Mouse (Mus musculus): Measurements from ENCODE around the gene Gm4881.
"Not testable (repeated sequence)": the region's sequence is repeated elsewhere in the genome, so short reads cannot be mapped to it uniquely, and the experiment has no call there.

The Gm4881 gene

DNA sequence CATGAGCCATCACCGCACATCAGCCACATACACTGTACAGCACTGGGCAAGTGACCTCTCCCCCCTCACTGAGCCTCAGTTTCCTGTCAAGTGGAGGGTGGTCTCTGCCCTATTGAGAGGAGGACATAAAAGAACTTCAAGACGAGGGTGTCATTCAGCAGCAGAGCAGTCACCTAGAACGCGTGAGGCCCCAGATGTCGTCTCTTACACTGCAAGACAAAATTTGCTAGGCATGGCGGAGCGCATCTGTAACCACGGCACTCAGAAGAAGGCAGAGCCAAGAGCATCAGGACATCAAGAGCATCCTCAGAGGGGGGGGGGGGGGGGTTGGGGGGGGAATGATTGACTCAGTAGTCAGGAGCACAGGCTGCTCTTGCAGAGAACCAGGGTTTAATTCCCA, 48.0 kb downstream of the Gm4881 start:
- DNase-seq (ENCODE audit: low spot score) = no peak

DNA sequence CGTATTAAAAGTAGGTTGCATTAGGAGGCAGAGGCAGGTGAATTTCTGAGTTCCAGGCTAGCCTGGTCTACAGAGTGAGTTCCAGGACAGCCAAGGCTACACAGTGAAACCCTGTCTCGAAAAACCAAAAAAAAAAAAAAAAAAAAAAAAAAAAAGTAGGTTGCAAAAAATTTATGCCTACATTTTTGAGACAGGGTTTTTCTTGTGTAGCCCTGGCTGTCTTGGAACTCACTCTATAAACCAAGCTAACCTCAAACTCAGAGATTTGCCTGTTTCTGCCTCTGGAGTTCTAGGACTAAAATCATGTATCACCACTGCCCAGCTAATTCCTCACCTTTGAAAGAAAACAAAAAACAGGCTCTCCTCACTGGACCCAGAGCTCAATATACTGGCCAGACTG, 48.5 kb downstream of the Gm4881 start:
- not testable (repeated sequence) for DNase-seq (ENCODE audit: low spot score)

DNA sequence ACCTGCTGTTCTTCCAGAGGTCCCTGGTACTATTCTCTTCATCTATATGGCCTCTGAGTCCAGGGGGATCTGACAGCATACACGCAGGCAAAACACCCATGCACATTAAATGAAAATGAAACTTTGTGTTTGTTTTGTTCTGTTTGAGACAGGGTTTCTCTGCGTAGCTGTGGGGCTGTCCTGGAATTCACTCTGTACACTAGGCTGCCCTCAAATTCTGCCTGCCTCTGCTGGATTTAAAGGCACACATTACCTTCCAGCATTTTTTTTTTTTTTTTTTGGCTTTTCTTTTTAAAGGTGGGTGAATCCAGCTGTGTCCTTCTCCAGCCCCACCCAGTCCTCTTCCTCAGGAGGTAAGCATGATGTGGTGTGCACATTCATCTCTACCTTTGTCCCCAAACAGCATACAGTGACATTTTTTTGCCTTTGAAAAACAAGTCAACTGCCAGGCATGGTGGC, 52.1 kb downstream of the Gm4881 start:
- peak; percentile 18 for DNase-seq (ENCODE audit: low spot score)

DNA sequence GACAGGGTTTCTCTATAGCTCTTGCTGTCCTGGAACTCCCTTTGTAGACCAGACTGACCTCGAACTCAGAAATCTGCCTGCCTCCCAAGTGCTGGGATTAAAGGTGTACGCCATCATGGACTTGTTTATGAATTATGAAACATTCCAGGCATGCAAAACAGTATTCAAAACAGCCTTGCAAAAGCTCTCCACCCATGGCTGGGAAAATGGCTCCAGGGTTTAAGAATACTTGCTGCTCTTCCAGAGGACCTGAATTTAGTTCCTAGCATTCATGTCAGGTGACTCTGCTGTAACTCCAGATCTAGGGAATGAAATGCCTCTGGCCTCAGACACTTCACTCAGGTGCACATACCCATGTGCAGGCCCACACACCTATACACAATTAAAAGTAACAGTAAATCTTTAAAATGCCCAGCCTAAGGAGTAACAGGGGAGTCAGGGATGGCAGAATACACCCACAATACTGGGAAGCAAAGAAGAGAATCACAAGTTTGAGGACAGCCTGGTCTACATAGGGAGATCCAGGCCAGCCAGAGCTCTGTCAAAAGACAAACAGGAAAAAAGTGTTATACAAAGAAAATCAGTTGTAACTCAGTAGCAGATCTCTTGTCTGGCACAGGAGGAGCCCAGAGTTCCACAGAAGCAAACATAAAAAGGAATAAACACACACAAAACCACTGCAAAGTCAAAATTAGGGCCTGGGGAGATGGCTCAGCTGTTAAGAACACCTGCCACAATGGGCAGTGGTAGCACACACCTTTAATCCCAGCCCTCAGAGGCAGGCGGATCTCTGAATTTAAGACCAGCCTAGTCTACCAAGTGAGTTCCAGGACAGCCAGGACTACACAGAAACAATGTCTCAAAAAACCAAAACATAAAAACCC, 52.8 kb downstream of the Gm4881 start:
- DNase-seq (ENCODE audit: low spot score) = no peak

DNA sequence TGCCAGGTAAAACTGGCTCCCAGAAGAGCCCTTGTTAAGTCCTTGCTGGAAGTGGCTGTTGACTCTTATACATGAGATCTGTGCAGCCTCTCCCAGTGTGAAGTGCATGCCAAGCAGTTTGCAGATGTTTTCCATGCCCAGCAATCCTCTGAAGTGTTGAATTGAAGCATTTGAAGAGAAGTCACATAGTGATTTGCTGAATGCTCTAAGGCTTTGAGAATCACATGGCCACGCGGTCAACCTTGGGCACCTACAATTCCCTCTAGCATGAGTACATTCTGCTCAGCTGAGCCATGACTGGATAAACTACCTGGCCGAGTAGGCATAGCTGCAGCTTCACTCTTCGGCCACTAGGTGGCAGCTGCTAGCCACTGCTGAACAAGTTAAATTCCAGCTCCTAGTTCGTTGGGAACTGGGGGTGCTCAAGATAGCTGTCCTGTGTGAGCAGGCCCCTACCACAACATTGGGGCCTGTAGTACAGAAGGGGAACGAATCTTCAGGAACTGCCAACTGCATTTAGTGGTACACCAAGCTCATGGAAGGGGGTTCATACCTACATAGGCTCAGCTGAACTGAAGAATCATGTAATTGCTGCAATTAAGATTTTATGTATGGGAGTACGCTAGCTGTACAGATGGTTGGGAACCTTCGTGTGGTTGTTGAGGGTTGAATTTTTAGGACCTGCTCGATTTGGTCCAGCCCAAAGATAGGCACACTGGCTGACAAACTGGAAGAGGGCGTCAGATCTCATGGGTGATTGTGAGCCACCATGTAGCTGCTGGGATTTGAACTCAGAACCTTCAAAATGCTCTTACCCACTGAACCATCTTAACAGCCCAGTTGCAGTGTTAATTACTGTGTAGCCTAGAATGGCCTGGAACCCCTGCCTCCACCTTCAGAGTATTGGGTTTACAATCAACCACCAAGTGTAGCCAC, 53.7 kb downstream of the Gm4881 start:
- DNase-seq (ENCODE audit: low spot score) = peak; percentile 89

DNA sequence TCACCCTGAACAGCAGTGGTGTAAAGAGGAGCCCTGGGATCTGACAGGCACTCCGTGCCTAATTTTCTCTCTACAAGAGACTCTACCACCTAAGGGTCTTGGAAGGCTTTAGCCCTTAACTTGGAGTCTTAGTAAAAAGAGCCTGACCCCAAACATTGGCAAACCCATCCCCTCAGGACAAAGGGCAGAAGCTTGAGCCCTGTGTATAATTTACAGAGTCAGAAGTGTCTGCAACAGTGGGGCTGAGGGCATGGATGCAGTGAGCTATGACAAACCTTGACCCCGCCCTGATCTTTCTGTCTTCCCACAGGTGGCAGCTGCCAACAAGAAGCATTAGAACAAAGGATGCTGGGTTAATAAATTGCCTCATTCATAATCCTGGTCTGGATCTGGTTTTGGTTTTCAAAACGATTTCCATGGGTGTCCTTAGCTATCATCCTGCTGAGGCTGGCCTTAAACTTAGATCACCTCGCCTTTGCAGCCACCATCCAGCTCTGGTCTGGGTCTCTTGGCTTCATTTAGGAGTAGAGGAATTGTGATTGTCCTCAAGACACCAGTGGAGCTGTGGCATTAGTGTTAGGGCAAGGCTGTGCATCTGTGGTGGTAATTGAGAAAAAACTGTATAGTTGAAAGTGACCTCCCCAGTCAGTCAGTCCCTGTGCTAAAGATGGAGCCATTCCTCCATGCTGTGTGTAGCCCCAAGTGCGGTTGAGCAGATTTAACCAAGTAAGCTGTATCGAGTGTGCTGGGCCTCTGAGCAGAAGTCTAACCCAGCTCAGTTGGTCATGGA, 54.7 kb downstream of the Gm4881 start:
- DNase-seq (ENCODE audit: low spot score) = no peak

DNA sequence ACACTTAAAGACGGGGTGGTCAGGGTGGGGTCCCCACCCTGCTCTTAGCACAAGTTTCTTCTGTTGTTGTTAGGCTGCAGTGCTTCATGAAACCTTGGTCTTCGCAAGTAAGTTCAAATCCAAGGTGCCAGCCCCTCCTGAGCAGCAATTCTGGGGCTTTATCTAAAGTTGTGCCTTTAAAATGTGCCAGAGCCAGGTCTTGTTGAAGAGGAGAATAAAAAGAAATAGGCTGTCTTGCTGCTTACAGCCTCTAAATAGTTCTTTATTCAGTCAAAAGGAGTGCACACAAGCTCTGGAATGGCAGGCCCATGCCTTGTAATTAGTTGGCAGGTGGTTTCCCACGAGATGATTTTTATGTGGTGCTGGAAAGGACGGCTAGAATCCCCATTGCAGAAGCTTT, 57.2 kb downstream of the Gm4881 start:
- DNase-seq (ENCODE audit: low spot score) = no peak

DNA sequence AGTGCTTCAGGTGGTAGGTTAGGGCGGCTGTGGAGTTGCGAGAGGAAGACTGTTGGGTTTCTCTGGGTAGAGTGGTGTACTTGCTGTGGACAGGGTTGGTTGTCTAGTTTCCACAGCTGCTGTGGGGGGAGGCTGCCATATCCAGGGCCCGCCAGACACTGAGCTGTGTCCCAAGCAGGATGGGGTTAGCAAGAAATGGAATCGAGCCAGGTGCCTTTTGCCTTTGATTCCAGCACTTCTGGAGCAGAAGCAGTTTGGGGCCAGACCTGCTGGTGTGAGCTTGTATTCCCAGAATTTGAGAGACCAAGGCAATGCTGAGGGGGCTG, 58.0 kb downstream of the Gm4881 start:
- DNase-seq (ENCODE audit: low spot score) = no peak

DNA sequence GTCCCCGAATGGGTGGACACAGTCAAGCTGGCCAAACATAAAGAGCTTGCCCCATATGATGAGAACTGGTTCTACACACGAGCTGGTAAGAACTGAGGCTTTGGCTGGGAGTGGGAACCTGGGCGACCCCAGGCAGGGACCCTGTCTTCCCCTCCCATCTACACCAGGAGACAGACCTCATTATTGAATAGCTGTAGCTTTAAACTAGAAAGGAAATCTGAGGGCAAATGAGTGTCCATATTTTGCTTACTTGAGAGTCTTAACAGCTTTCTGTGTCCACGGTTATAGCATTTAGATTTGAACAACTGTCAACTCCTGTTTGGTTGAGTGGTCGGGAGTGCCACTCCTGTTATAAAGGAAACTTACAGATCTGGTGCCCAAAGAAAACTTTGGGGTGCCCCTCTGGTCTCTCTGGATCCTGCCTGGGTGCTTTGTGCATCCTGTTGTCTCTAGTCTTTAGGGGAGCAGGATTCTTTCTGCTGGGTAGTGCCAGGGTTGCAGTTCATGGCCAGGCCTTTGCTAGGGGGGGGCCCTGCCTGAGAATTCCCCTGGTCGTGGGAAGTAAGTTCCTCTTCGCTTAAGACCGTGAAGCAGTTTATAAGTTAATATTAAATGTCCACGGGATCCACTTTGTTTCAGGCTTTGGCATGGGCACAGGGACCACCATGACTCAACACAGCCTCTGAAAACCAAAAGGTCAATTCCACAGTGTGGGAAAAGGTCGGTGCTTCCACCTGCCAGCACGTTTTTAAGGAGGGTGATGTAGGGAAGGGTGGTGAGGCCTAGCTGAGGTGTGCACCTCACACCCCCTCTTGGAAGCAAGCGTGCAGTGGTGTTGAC, 58.6 kb downstream of the Gm4881 start:
- DNase-seq (ENCODE audit: low spot score) = no peak

DNA sequence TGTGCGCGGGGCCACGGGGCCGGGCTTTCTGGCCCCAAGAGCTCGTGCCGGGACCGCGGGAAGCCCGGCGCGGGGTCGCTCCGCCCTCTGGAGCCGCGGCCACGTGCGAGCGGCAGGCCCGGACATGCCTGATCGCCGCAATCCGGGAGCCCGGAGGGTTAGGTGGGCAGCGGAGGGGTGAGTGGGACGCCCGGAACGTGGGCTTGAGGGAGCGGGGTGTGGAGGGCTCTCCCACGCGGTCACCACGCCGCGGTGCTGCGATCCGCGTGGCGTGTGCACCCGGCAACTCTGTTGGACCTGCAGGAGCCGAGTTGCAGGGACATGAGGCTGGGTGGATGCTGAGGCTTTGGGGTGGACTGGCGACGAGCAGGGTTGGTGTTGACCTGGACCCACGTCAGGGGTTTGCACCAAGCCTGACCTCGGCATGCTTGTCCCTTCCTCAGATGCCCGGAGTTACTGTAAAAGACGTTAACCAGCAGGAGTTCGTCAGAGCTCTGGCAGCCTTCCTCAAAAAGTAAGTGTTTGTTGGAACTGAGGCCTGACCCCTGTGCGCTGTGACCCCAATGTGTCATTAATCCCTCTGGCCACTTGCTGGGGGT, 59.5 kb downstream of the Gm4881 start:
- no peak for DNase-seq (ENCODE audit: low spot score)

DNA sequence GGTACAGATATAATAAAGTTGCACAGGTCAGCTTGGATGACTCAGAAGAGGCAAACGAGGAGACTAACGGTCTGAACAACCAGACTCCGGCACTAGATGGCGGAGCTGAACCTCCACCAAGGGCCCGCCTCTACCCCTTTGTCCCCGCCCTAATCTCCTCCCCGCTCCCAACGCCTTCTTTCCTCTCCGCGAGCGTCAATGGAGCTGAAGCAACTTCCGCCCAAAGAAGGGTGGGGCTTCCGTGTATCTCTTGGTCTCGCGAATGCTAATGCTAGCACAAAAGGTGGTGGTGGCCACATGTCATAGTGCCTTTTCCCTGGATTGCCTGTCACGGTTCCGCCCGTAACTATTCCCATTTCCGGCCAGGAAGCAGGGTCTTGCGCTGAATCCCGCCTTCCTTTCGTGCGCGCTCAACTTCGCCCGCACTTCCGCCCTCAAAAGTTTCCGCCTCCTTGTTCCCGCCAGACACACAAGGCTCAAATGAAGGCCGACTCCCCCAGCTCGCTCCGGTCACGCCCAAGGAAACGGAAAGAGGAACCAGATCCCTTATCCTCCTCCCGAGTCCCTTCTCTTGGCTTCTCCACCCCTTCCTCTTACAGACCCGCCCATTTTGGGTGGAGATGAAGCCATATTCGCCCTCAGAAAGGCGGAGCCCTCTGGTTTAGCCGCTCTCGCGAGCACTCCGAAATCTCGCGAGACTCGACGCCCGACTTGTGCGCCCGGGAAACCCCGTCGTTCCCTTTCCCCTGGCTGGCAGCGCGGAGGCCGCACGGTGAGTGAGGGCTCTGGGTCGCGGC, 60.2 kb downstream of the Gm4881 start, which contains the start of gene Rps19:
TSS of gene Rps19 (plus strand) at position 476 of the 797 bp plus-strand sequence.
- peak; percentile 99 for DNase-seq (ENCODE audit: low spot score)

DNA sequence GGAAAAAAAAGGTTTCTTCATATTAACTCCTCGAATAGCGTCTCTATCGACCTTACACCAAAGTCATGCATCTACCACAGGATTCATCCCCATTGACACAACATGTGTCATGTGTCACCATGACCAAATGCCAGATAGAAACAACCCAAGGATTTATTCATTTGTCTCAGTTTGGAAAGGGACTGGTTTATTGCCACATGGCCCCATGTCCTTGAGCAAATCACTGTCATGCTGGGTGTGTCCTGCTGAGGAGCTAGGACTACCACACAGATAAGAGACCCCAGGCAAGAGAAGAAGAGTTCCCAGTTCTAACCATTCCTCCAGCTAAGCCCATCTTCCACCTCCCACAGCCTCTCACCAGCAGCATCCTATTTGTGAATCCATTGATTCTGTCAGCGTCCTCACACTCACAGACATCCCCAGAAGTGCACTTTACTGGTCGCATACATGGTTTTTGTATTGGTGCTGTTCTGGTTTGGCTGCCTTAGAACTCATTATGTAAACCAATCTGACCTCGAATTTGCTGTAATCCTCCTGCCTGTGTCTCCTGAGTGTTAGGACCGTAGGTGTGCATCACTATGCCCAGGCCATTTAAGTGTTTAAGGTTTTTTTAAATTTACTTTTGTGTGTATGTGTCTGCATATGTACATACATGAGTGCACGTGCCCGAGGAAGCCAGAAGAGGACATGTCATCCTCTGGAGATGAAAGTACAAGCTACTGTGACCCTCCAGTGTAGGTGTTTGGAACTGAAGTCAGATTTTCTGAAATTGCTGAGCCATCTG, 61.7 kb downstream of the Gm4881 start:
- no peak for DNase-seq (ENCODE audit: low spot score)

DNA sequence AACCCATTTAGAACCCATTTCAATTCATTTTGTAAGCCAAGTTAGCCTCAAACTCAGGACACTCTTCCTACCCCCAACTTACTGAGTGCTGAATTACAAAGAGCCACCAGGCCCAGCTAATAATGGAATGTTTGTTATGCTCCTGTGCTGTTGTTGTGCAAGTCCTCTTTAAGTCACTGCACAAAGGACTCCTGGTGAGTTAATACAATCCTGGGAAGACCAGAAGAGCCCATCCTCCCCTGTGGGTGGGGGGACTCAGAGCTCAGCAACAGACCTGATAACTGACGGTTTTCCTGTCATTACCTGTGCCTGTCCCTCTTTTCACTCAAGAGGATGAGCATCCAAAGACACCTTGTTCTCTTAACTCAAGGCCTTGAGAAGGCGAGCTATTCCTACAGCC, 64.7 kb downstream of the Gm4881 start:
- no peak for DNase-seq (ENCODE audit: low spot score)

DNA sequence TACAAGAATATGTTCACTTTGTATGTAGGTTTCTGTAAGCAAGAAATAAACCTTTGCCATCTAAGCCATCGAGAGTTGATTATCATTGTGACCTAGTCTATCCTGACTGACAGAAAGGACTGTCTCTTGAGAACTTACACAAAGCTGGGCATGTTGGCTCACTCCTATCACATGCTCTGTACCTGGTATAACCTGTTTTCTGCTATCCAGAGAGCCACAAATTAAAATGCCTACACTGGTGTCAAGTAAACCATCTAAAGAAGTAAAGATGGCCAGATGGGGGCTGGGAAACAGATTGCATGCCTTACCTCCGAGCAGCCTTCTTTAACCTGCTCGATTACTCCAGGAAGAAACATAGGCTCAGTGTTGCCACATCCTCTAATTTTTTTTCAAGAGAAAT, 66.7 kb downstream of the Gm4881 start:
- no peak for DNase-seq (ENCODE audit: low spot score)

Measured in lung, postnatal 25 days (tissue).